Mouse (Mus musculus) megakaryocyte, embryonic 14.5 days (primary cell): ENCODE data around the gene H6pd.

Experiments
- FLI1 ChIP-seq: IDR thresholded peaks from 2 replicates; pipeline ENCODE4 v1.6.1; 2012; ENCODE audit warnings: low read length, inconsistent platforms, mixed read lengths
- GATA1 ChIP-seq: IDR thresholded peaks from 3 replicates; pipeline ENCODE4 v1.6.1; 2012; ENCODE audit warnings: mixed read lengths, low read length, inconsistent platforms, borderline replicate concordance

GRCm38 (mm10) chr4:149988301-149988700 is 20.5 kb downstream of the H6pd start:
- TF ChIP-seq GATA1 (no peak), FLI1 (no peak)
